In genomic region chr2:35979644-35980021, GRCm38 (mm10) we compare ENCODE assay signal across 8 mouse cellular contexts. TPM values are rescaled to one million over a fixed set of nuclear protein-coding genes. Genes with fewer than 3 reads are reported as not detected.
DNase-seq lines count a peak whose midpoint lies in the region; ATAC-seq and TF ChIP-seq lines count a peak whose summit lies in the region.

Ttll11 (minus strand) TSS chr2:35979913.

- peaks cover 0 to 17% of the 10 kb centered on the region in 2 experiments for H3K36me3 ChIP-seq in CH12.LX (replicated peaks in 1 of 2; ENCODE audit: control insufficient read depth in 1 of 2, insufficient read depth in 1 of 2, low read length in 1 of 2)
- no peaks in the 10 kb centered on the region for H3K36me3 ChIP-seq in forebrain, embryonic 11.5 days (ENCODE audit: control insufficient read depth, insufficient read depth, low read length)
- no peaks in the 10 kb centered on the region for H3K36me3 ChIP-seq in heart, embryonic 16.5 days (ENCODE audit: control insufficient read depth, insufficient read depth)
- 0 out of 2 replicates have a peak, but pooled peaks cover 4% of the 10 kb centered on the region for H3K36me3 ChIP-seq in liver, embryonic 15.5 days (replicated peaks)
- H3K36me3 ChIP-seq in neural tube, embryonic 12.5 days, result no peaks in the 10 kb centered on the region

- TF ChIP-seq RAD21 in CH12.LX (IDR thresholded peaks at IDR 0.05; ENCODE audit: low read depth, low read length), result no peak

- peak; percentile 87 for DNase-seq in CH12.LX (ENCODE audit: extremely low read depth)
- peak; percentile 87 for DNase-seq in c-Kit-positive CD71-positive TER-119-negative erythroid progenitor cells, embryonic 14.5 days (ENCODE audit: low read depth)
- peak; percentile 95 for DNase-seq in forebrain, embryonic 11.5 days (ENCODE audit: low spot score)
- peak; percentile 97 to 98 for DNase-seq in kidney, postnatal 36 days
- DNase-seq in telencephalon, adult 2 months (ENCODE audit: low read depth, low spot score), result peak; percentile 91

- ATAC-seq in forebrain, embryonic 11.5 days (replicated peaks; ENCODE audit: low FRiP score), result peak; percentile 95
- peak; percentile 92 for ATAC-seq in heart, embryonic 16.5 days (replicated peaks; ENCODE audit: extremely low read depth, insufficient read depth, low FRiP score)
- peak; percentile 86 for ATAC-seq in liver, embryonic 15.5 days (ENCODE audit: insufficient read depth)
- peak; percentile 92 for ATAC-seq in neural tube, embryonic 12.5 days (ENCODE audit: low FRiP score, low read depth)

- no peaks in the 10 kb centered on the region for H3K9me3 ChIP-seq in CH12.LX (replicated peaks; ENCODE audit: low read length)
- no peaks in the 10 kb centered on the region for H3K9me3 ChIP-seq in forebrain, embryonic 11.5 days (ENCODE audit: control insufficient read depth, low read length)
- no peaks in the 10 kb centered on the region for H3K9me3 ChIP-seq in heart, embryonic 16.5 days (replicated peaks; ENCODE audit: control insufficient read depth, low read length)
- H3K9me3 ChIP-seq in liver, embryonic 15.5 days (replicated peaks), result no peaks in the 10 kb centered on the region
- H3K9me3 ChIP-seq in neural tube, embryonic 12.5 days, result no peaks in the 10 kb centered on the region

- peaks cover 9 to 22% of the 10 kb centered on the region in 2 experiments; a peak in 3 of 4 replicates for H3K4me1 ChIP-seq in CH12.LX (ENCODE audit: control insufficient read depth in 1 of 2, insufficient read depth in 2 of 2)
- 0 out of 2 replicates have a peak, but pooled peaks cover 2% of the 10 kb centered on the region for H3K4me1 ChIP-seq in forebrain, embryonic 11.5 days (replicated peaks; ENCODE audit: control insufficient read depth, insufficient read depth, low read length)
- H3K4me1 ChIP-seq in heart, embryonic 16.5 days (ENCODE audit: control insufficient read depth, insufficient read depth, low read length), result peaks cover 19% of the 10 kb centered on the region
- H3K4me1 ChIP-seq in liver, embryonic 15.5 days (replicated peaks), result peaks cover 33% of the 10 kb centered on the region
- peaks cover 21% of the 10 kb centered on the region for H3K4me1 ChIP-seq in neural tube, embryonic 12.5 days

- in situ Hi-C loops in CH12.LX (cut with MboI; ENCODE audit: low pct_ligation_motif_present, low pct_unique_long_range_greater_than_20kb, low sequenced_read_pairs), result no loop called here

- under 1% methylated on average over 42 of the region's 42 CpGs for WGBS in forebrain, embryonic 11.5 days
- under 1% methylated on average over 34 of the region's 42 CpGs for WGBS in heart, embryonic 16.5 days
- under 1% methylated on average over 42 of the region's 42 CpGs for WGBS in liver, embryonic 15.5 days (ENCODE audit: insufficient replicate concordance)
- WGBS in neural tube, embryonic 12.5 days, result under 1% methylated on average over 42 of the region's 42 CpGs

- H3K4me2 ChIP-seq in CH12.LX (ENCODE audit: insufficient read depth, low read depth, poor library complexity, severe bottlenecking), result peak within 1 kb of the TSS; percentile 83
- peak within 1 kb of the TSS; percentile 74 for H3K4me2 ChIP-seq in forebrain, embryonic 11.5 days (ENCODE audit: low read depth, low read length, severe bottlenecking)
- H3K4me2 ChIP-seq in heart, embryonic 16.5 days (ENCODE audit: low read depth, low read length), result peak within 1 kb of the TSS; percentile 93
- H3K4me2 ChIP-seq in liver, embryonic 15.5 days, result peak within 1 kb of the TSS; percentile 85
- H3K4me2 ChIP-seq in neural tube, embryonic 12.5 days (replicated peaks), result peak within 1 kb of the TSS; percentile 98

- H3K79me2 ChIP-seq in CH12.LX (replicated peaks; ENCODE audit: control insufficient read depth, extremely low read depth, insufficient read depth, poor library complexity, severe bottlenecking), result no peaks in the 10 kb centered on the region

- H3K9ac ChIP-seq in CH12.LX (ENCODE audit: insufficient read depth, low read depth), result peak within 1 kb of the TSS; percentile 83
- H3K9ac ChIP-seq in forebrain, embryonic 11.5 days (ENCODE audit: low read length), result peak within 1 kb of the TSS; percentile 83
- peak within 1 kb of the TSS; percentile 86 for H3K9ac ChIP-seq in heart, embryonic 16.5 days (ENCODE audit: low read length)
- H3K9ac ChIP-seq in liver, embryonic 15.5 days, result peak within 1 kb of the TSS; percentile 75
- peak within 1 kb of the TSS; percentile 92 for H3K9ac ChIP-seq in neural tube, embryonic 12.5 days

- TF ChIP-seq POLR2A in CH12.LX (IDR thresholded peaks at IDR 0.05; ENCODE audit: low read depth, low read length), result peak; percentile 63

- no peak for TF ChIP-seq EP300 in CH12.LX (IDR thresholded peaks at IDR 0.05; ENCODE audit: low read length)

- peak within 1 kb of the TSS; percentile 61 to 95 (median 87) for H3K4me3 ChIP-seq in CH12.LX (replicated peaks in 1 of 3; ENCODE audit: low read depth in 2 of 3, low read length in 2 of 3, poor library complexity in 1 of 3)
- peak within 1 kb of the TSS; percentile 77 for H3K4me3 ChIP-seq in forebrain, embryonic 11.5 days (ENCODE audit: low read depth, low read length)
- H3K4me3 ChIP-seq in heart, embryonic 16.5 days (ENCODE audit: low read length), result peak within 1 kb of the TSS; percentile 79
- H3K4me3 ChIP-seq in liver, embryonic 15.5 days (replicated peaks), result peak within 1 kb of the TSS; percentile 76
- H3K4me3 ChIP-seq in neural tube, embryonic 12.5 days, result peak within 1 kb of the TSS; percentile 90

- dilution Hi-C loops in CH12.LX (cut with MboI; ENCODE audit: extremely low pct_ligation_motif_present, extremely low pct_unique_long_range_greater_than_20kb, low sequenced_read_pairs), result no loop called here

- no peak within 1 kb of the TSS for H3K27ac ChIP-seq in CH12.LX (ENCODE audit: insufficient read depth, low read depth)
- no peak within 1 kb of the TSS for H3K27ac ChIP-seq in forebrain, embryonic 11.5 days (ENCODE audit: low read depth, low read length)
- H3K27ac ChIP-seq in heart, embryonic 16.5 days (ENCODE audit: low read length), result peak within 1 kb of the TSS; percentile 75
- H3K27ac ChIP-seq in liver, embryonic 15.5 days (replicated peaks), result peak within 1 kb of the TSS; percentile 55
- peak within 1 kb of the TSS; percentile 46; the same call in 1 of the 2 replicates for H3K27ac ChIP-seq in neural tube, embryonic 12.5 days

- no peak for TF ChIP-seq CTCF in CH12.LX (conservative IDR thresholded peaks at IDR 0.05 in 1 of 2, IDR thresholded peaks at IDR 0.05 in 1 of 2; ENCODE audit: low read depth in 2 of 2, low read length in 2 of 2)

- peaks cover 10% of the 10 kb centered on the region for H3K27me3 ChIP-seq in CH12.LX (replicated peaks)
- no peaks in the 10 kb centered on the region for H3K27me3 ChIP-seq in forebrain, embryonic 11.5 days (ENCODE audit: control insufficient read depth, insufficient read depth, low read length)
- H3K27me3 ChIP-seq in heart, embryonic 16.5 days (ENCODE audit: control insufficient read depth, insufficient read depth, low read length), result no peaks in the 10 kb centered on the region; the same call in 1 of the 2 replicates
- H3K27me3 ChIP-seq in liver, embryonic 15.5 days, result peaks cover 17% of the 10 kb centered on the region; the same call in 1 of the 2 replicates
- no peaks in the 10 kb centered on the region for H3K27me3 ChIP-seq in neural tube, embryonic 12.5 days (replicated peaks)

TF ChIP-seq in CH12.LX, 34 proteins besides CTCF, POLR2A, EP300 and RAD21 (continues in another document):
- peak; percentile 95 for TF ChIP-seq SIN3A (IDR thresholded peaks at IDR 0.05; ENCODE audit: low read length)
- TF ChIP-seq USF2 (conservative IDR thresholded peaks at IDR 0.05; ENCODE audit: low read depth, low read length), result peak; percentile 95
- no peak for TF ChIP-seq ZNF384 (IDR thresholded peaks at IDR 0.05; ENCODE audit: low read depth, low read length)
- 0 out of 2 replicates have a peak, but pooled peaks have one; percentile 34 for TF ChIP-seq RCOR1 (conservative IDR thresholded peaks at IDR 0.05; ENCODE audit: low read depth, low read length)
- peak; percentile 87 for TF ChIP-seq BHLHE40 (IDR thresholded peaks at IDR 0.05; ENCODE audit: low read depth, low read length)
- peak; percentile 59; the same call in 1 of the 2 replicates for TF ChIP-seq ZMIZ1 (IDR thresholded peaks at IDR 0.05; ENCODE audit: low read depth, low read length)
- peak; percentile 97 for TF ChIP-seq USF1 (IDR thresholded peaks at IDR 0.05; ENCODE audit: low read depth, low read length)
- TF ChIP-seq MXI1 (IDR thresholded peaks at IDR 0.05; ENCODE audit: low read depth, low read length), result peak; percentile 92
- no peak for TF ChIP-seq SMC3 (IDR thresholded peaks at IDR 0.05; ENCODE audit: low read depth, low read length)
- no peak for TF ChIP-seq POLR2AphosphoS2 (IDR thresholded peaks at IDR 0.05; ENCODE audit: low read depth, low read length)
- peak; percentile 97 for TF ChIP-seq MAX (IDR thresholded peaks at IDR 0.05; ENCODE audit: low read length)
- no peak for TF ChIP-seq MAFK (IDR thresholded peaks at IDR 0.05; ENCODE audit: insufficient replicate concordance, low read length)
- peak; percentile 92 for TF ChIP-seq HCFC1 (IDR thresholded peaks at IDR 0.05; ENCODE audit: low read depth, low read length)
- 0 out of 2 replicates have a peak, but pooled peaks have one; percentile 46 for TF ChIP-seq TBP (conservative IDR thresholded peaks at IDR 0.05; ENCODE audit: low read depth, low read length)
- TF ChIP-seq JUND (conservative IDR thresholded peaks at IDR 0.05; ENCODE audit: low read depth, low read length), result no peak
- no peak for TF ChIP-seq ZC3H11A (IDR thresholded peaks at IDR 0.05; ENCODE audit: low read depth, low read length)
- no peak for TF ChIP-seq ETS1 (conservative IDR thresholded peaks at IDR 0.05; ENCODE audit: low read depth, low read length)
- 0 out of 2 replicates have a peak, but pooled peaks have one; percentile 31 for TF ChIP-seq MAZ (IDR thresholded peaks at IDR 0.05; ENCODE audit: low read depth, low read length)
- TF ChIP-seq TCF12 (IDR thresholded peaks at IDR 0.05; ENCODE audit: low read depth, low read length), result peak; percentile 79
- TF ChIP-seq NELFE (IDR thresholded peaks at IDR 0.05; ENCODE audit: low read depth, low read length), result no peak
- TF ChIP-seq MYC (IDR thresholded peaks at IDR 0.05; ENCODE audit: low read depth, low read length), result peak; percentile 76; the same call in 1 of the 2 replicates
- peak; percentile 15; the same call in 1 of the 2 replicates for TF ChIP-seq GABPA (IDR thresholded peaks at IDR 0.05; ENCODE audit: insufficient replicate concordance, low read depth, low read length)

RNA-seq across cellular contexts. Expression of gene Ttll11, which starts in this region (rescaled TPM):
- 0.04 and 0.21 TPM in 2 replicates for total RNA-seq in CH12.LX (2012; rRNA removed)
- total RNA-seq in CH12.LX (2014; rRNA removed), result 0.11 TPM in 1 of 2 replicates, not detected in the other
- 0.31 TPM in 1 of 2 replicates, not detected in the other for polyA plus RNA-seq in CH12.LX (2012; ENCODE audit: insufficient read length, low read depth)
- 2.3 and 2.5 TPM in 2 replicates for polyA plus RNA-seq in forebrain, embryonic 11.5 days (2014; fragmentation: Nextera tagmentation; extraction: Ambion mirVana)
- polyA plus RNA-seq in heart, embryonic 16.5 days (2015; fragmentation: Nextera tagmentation; extraction: Ambion mirVana), result 0.80 and 0.94 TPM in 2 replicates
- 0.63 and 0.74 TPM in 2 replicates for polyA plus RNA-seq in liver, embryonic 15.5 days (2015; fragmentation: Nextera tagmentation; extraction: Ambion mirVana)
- polyA plus RNA-seq in neural tube, embryonic 12.5 days (2016; fragmentation: Nextera tagmentation; extraction: Ambion mirVana), result 5.4 and 6.0 TPM in 2 replicates

Comparison
In these comparisons a context has a peak if more than half of its experiments do, and no peak if none do; other contexts are left out.
1. Peak in DNase-seq, H3K4me3 ChIP-seq, H3K9ac ChIP-seq and H3K4me2 ChIP-seq in CH12.LX; RNA of the gene not detected or under 1 TPM.
2. Peak in ATAC-seq, H3K4me3 ChIP-seq, H3K27ac ChIP-seq, H3K9ac ChIP-seq and H3K4me2 ChIP-seq in heart, embryonic 16.5 days; RNA of the gene not detected or under 1 TPM.
3. Peak in ATAC-seq, H3K4me3 ChIP-seq, H3K27ac ChIP-seq, H3K9ac ChIP-seq and H3K4me2 ChIP-seq in liver, embryonic 15.5 days; RNA of the gene not detected or under 1 TPM.